Mouse (Mus musculus) T-helper 2 cell (primary cell): ENCODE measurements around the gene Olfr497.

Experiments
- in situ Hi-C: fragments of 300-600 bp; cut with MboI, MseI; formaldehyde crosslinking; loops from one replicate; pipeline ENCODE4 v1.15.1; 2025; ENCODE audit warnings: high pct_unique_total_duplicates

Olfr497 gene

DNA sequence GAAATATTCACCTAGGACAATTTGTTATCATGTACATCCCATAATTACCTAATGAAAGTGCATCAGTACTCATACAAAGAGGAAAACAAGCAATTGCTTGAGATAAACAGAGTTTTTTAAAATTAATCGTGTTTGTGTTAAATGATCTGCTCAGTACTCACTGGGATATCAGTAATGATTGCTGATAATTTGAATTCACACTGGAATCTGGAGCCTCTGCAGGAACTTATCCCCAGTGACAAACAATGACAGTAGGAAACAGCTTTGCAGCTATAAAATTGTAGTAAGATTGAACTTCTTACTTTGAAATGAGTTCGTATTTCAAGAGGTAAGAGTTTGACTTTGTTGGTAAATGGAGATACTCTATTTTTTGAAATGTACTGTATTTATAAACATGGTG is at the start of gene Olfr497:
Gene Olfr497 (plus strand): TSS at position 301 of the 400 bp plus-strand sequence.
- in situ Hi-C loops: no loop called here

DNA sequence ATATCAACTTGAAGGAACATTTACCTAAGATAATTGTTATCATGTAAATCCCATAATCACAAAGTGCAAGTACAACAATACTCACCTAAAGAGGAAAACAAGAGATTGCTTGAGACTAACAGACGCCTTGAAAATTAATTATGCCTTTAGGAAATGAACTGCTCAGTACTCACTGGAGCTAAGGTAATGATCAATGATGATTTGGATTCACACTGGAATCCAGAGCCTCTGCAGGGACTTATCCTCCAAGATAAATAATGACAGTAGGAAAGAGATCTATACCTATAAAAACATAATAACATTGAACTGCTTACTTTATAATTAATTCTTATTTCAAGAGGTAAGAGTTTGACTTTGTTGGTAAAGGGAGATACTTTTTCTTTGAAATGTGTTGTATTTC is 27.4 kb upstream of the Olfr497 start, which contains the start of gene Olfr495:
Gene Olfr495 (plus strand): TSS at position 301 of the 400 bp plus-strand sequence.
- in situ Hi-C loops: no loop called here

DNA sequence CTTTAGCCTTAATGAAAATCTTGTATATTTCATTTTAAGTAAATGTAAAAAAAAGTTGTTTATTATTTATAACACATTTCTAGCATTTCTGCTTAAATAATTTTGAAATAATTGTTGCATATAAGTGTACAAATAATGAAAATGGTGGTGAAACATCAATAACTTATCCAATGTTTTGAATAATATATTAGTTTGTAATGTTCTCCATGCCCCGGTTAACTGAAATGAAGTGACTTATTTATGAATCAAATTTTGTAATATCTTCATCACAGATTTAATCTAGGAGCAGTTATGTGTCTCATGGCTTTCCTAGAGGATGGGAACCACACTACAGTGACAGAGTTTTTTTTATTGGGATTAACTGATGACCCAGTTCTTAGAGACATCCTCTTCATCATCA is 44.8 kb downstream of the Olfr497 start, which contains the start of gene Olfr498:
Gene Olfr498 (plus strand): TSS at position 301 of the 400 bp plus-strand sequence.
- in situ Hi-C loops: no loop called here
